Mouse (Mus musculus): ENCODE measurements at regions not wholly inside any gene's neighbourhood (a gene's known extent, or its start where the extent isn't known, plus 50 kb on each side); places are given as distances from the start of the nearest gene placed in this dataset.

DNA sequence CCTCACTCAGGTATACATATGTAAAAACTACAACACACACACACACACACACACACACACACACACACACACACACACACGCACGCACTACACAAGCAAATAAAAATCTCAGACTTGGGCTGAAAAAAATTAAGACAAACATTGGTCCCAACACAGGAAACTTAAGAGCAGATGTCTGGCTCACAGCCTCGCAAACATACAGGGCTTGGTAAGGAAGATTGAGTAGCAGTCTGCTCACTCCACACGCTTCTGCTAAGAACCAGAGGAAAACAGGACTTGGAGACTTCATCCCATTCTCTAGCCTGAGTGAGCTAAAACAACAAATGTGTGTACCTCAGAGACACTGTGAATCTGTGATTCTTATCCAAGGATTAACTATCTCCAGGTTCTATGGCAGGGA lies 132.3 kb upstream of the Sox11 start:
- DNase-seq = no peak

DNA sequence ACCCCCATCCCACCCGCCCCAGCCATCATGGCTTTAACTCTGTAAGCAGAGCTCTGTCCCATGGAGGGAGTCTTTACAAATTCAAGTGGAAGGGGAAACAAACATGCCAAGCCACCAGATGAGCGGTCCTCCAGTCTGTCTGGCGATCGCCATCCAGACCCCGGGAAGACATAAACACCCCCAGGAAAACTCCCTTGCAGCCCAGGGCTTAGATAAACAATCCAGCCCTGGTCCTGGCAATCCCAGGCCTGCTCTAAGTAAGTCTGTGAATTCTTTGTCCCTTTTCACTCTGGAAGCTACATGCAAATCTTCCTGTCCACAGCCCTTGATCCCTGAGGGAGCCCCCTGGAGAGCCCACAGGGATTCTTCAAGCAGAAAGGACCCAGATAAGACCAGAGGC lies 129.2 kb upstream of the Sox11 start:
- no peak for DNase-seq

DNA sequence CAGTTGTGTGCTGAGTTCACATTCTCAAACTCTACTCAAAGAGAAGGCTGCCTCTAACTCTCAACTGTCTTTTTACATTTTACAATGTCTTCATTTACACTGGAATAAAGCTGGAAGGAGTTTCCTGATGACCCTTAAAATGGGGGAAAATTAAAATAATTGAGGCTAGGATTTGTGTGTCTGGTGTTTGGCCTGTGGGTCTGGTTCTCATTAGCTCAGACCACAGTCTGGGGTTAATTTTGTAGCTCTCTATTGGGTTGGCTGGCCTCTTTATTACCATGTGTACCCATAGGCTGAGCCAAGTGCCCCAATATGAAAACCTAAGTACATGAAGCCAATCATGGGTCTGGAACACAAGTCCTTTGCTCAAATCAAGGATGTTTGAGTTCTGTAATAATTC lies 128.0 kb upstream of the Sox11 start:
- no peak for DNase-seq

DNA sequence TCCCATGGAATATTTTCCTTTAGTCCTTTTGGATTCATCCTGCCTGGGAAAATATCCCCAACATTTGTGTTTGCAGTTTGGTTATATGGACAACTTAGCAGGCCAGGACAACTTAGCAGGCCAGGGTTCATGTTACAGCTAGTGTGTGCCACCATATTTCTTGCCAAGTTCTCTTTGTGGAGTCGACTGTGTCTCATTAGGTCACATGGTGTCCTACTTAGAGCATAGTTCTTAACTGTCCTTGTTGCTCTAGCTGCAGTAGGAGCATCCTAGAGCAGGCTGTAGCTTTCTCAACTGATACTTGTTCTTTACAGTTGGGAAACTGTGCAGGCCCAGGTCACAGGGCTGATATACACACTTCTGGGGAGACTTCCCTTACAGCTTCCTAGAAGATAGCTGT lies 126.4 kb upstream of the Sox11 start:
- no peak for DNase-seq

DNA sequence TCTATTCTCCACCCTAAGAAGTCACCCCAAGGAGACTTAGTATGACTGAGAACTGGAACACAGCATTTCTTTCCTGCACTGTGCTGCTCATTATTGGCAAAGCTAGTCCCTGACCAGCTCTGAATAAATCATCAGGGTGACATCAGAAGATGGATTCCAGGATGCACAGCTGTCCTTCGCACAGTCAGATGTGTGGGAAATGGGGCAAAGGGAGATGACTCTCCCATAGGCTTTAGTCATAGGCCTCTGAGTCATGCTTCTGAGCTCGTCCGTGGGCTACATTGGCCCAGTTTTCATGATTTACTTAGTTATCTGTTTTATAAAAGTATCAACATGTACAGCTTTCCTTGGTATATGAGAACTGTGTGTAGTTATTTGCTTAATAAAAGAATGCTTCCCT lies 125.8 kb upstream of the Sox11 start:
- DNase-seq = no peak

DNA sequence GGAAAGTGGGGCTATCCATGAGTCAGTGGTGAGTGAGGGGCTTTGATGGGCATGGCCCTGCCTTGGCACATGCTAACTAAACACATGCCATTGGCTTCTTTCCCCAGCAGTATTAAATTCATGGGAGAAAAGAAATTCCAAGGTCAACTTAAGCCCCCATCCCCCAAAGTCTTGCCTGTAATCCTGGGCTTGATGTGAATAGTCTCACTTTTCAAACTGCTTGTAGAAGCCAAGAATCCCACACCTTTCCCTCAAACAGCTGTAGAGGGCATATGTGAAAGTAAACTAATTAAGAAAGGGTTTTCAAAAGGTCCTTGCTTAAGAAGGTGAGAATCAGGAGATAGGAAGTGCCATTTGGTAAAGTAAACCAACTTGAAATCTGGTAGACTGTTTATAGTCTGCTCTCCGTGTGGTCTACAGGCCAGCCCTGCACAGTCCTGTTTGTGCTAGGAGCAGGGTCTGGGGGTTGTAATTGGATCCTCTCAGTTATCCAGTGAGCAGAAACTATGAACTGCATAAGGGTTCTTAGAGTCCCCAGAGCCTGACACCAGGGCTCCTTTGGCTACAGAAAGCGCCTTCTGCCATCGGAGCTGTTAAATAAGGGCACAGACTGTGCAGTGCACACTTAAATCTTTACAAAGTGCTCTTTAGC lies 123.3 kb upstream of the Sox11 start:
- no peak for DNase-seq

DNA sequence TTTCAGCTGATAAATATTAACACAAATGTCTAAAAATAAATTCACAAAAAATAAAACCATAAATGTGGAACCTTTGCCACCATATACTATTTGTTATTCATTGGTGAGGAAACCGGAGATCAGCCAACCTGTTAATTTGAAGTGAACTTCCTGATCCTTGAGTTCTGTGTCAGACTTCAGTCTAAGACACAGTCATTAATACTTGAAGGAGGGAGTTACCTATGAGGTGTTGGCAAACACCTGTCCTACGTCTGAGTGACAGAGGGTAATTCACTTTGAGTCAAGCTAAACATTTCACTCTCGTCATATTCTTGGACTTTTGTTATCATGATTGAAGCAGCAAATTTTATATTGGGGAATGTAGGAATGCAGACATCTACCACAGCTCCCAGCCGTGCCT lies 116.3 kb upstream of the Sox11 start:
- no peak for DNase-seq

DNA sequence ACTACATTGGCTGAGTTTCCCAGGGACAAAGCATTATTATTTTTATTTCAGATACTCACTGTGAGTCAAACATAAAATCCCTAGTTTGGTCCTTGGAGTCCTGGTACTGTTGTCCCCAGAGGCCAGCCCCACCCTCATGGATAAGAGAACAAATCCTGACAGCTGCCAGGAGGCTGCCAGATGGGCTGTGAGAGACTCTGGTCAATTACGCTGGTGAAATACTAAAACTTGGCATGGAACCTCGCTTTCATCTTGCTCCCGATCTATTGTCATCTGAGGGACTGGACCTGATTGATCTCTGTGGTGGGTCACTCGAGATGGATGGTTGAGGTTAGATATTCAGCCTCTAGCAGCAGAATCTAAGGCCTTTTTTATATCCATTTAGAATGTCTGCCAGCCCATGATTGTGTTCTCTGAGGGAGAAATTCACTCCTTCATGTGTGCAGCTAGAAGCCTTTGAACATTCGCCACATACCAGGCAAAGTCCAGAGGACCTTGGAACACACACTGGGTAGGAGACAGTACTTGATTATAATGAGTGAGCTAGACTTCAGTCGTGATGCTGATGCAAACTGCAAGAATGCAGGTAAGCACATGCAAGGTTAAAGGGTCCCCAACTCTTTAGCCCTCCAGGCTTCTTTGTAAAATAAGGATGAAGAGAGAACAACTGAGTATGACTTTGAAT lies 95.4 kb upstream of the Sox11 start:
- no peak for DNase-seq

DNA sequence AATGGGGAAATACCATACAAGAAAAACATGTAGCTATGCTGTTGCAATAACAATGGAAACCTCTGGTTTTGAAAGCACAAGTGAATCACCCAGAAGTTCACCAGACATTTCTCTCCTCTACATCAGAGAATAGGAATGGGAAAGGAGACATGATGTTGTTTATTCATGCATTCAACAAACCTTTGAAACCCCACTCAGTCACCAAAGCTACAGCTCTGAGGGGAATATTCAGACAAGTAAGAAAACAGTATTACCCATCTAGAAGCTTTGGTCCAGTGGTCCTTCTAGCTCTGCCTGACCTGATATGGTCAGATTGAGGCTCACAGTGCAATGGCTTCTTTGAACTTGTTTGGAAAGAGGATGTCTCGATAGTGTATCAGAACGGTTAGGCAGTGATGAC lies 89.0 kb upstream of the Sox11 start:
- DNase-seq = no peak

DNA sequence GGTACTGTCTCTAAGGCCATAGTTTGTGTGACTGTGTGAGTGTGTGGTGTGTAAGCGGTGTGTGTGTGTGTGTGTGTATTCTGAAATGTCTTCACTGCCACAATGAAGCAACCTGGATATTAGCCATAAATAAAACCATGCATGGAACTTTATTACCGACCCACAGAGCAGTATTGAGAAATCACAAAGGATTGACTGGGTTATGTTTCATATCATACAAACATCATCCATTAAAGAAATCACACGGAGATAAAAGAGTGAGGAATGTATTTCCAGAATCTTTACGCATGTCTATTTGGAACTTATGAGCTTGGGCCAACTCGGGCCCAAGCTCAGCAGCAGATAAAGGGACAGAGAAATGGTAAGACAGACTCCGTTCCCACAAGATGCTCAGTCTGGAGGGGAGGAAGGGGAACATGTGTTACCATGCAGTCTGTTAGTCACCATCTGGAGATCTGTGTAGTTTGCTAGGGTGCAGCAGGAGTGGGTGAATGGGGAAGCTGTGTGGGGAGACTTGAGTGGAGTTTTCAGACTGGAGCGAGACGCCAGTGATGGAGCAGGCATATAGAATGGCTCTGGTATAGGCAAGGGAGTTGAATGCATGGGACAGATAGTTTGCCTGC lies 75.1 kb upstream of the Sox11 start:
- no peak for DNase-seq

DNA sequence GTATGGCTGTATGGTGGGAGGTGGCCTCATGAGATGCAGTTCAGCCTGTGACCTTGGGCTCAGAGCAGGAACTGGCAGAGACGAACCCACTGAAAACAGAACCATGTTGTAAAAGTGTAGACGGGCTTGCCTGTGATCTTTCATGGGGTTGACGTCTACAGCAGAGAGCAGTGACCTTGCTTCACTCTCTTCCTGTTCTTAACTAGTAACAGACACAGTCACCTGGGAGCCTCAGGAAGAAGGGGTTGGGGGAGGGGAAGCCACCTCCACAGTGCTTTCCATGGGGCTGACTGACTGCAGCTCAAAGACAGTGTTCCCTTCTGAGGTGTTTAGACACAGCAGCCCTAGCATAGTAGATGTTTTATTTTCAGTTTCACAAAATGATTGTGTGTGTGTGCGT lies 68.2 kb upstream of the Sox11 start:
- DNase-seq = no peak

DNA sequence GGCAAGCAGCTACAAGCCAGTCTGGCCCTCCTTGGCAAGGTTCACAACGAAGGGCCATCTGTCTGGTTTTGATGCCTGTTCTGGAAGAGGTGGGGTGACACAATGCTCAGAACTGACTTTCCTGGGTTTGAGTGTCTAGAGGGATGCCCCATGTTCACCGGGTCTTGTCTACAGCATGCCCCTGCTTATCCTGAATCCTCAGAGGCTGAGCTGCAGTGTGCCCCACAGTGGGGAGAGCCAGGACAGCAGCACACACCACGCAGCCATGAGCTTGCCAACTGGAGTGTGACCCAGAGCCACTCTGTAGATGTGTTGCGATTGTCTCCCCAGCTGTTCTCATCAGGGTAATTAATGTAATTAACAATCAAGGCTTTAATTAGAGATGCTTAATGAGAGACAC lies 66.1 kb upstream of the Sox11 start:
- peak in 1 of 2 experiments; percentile 1 for DNase-seq

DNA sequence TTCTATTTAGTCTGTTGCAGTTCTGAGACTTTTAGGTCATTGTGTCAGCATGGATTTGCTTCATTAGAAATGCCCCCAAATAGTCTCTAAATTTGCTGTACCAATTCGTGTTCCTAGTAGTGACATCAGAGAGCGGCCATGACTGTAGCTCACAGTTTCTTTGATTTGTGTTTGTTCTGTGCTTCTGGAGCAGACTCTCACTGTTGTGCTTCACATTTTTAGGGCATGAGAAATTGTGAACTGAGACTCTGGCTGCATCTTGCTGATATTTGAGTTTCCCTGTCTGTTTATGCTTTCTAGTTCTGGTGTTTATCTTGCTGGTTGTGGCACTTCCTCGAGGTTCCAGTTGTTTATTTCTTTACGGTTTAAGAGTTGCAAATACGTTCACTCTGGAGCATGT lies 57.0 kb upstream of the Sox11 start:
- DNase-seq = no peak
